Mouse (Mus musculus): ENCODE results near the gene Fam20c. TPM values are rescaled to one million over a fixed set of nuclear protein-coding genes. Genes with fewer than 3 reads are reported as not detected.

The Fam20c gene
- polyA plus RNA-seq, 1 experiment from 2014 or later = 4.3 TPM

GRCm38 (mm10) chr5:138833406-138833805, 79.1 kb downstream of the Fam20c start:
- H3K4me1 ChIP-seq = peaks cover 11% of the 10 kb centered on the region
- no peak overlapping the region for H3K27ac ChIP-seq
- no peak overlapping the region for H3K4me2 ChIP-seq (replicated peaks)
- no peak overlapping the region for H3K4me3 ChIP-seq
- no peak overlapping the region for H3K9ac ChIP-seq
- no peaks in the 10 kb centered on the region for H3K27me3 ChIP-seq
- no peaks in the 10 kb centered on the region for H3K36me3 ChIP-seq
- 18% methylated on average over 6 of the region's 6 CpGs for WGBS
- H3K9me3 ChIP-seq = 0 out of 2 replicates have a peak, but pooled peaks cover 3% of the 10 kb centered on the region
- no peak for ATAC-seq (ENCODE audit: low FRiP score, low read depth)

- H3K9ac ChIP-seq = no peak overlapping the region
- no peak overlapping the region for H3K4me3 ChIP-seq
- H3K4me2 ChIP-seq (replicated peaks) = no peak overlapping the region
- no peaks in the 10 kb centered on the region for H3K27me3 ChIP-seq
- no peak for ATAC-seq (ENCODE audit: low FRiP score, low read depth)
- WGBS = 81% methylated on average over 3 of the region's 3 CpGs
- H3K27ac ChIP-seq = no peak overlapping the region
- no peaks in the 10 kb centered on the region for H3K36me3 ChIP-seq
- 0 out of 2 replicates have a peak, but pooled peaks cover 3% of the 10 kb centered on the region for H3K9me3 ChIP-seq
- H3K4me1 ChIP-seq = peaks cover 8% of the 10 kb centered on the region
Observed at GRCm38 (mm10) chr5:138834910-138835309, 80.6 kb downstream of the Fam20c start.

GRCm38 (mm10) chr5:138840981-138841380, 86.7 kb downstream of the Fam20c start:
- H3K9me3 ChIP-seq = 0 out of 2 replicates have a peak, but pooled peaks cover 3% of the 10 kb centered on the region
- no peak overlapping the region for H3K27ac ChIP-seq
- ATAC-seq (ENCODE audit: low FRiP score, low read depth) = no peak
- no peak overlapping the region for H3K4me2 ChIP-seq (replicated peaks)
- no peak overlapping the region for H3K4me3 ChIP-seq
- peaks cover 2% of the 10 kb centered on the region; the same call in 1 of the 2 replicates for H3K27me3 ChIP-seq
- no peak overlapping the region for H3K9ac ChIP-seq
- 0 out of 2 replicates have a peak, but pooled peaks cover 3% of the 10 kb centered on the region for H3K4me1 ChIP-seq
- 86% methylated on average over 4 of the region's 4 CpGs for WGBS
- H3K36me3 ChIP-seq = no peaks in the 10 kb centered on the region

- no peak overlapping the region for H3K4me3 ChIP-seq
- peaks cover 6% of the 10 kb centered on the region; the same call in 1 of the 2 replicates for H3K27me3 ChIP-seq
- 66% methylated on average over 9 of the region's 9 CpGs for WGBS
- peaks cover 7% of the 10 kb centered on the region; the same call in 1 of the 2 replicates for H3K4me1 ChIP-seq
- no peak overlapping the region for H3K27ac ChIP-seq
- no peak for ATAC-seq (ENCODE audit: low FRiP score, low read depth)
- no peak overlapping the region for H3K9ac ChIP-seq
- no peaks in the 10 kb centered on the region for H3K9me3 ChIP-seq
- no peaks in the 10 kb centered on the region for H3K36me3 ChIP-seq
- H3K4me2 ChIP-seq (replicated peaks) = no peak overlapping the region
Observed at GRCm38 (mm10) chr5:138843168-138843824, 89.0 kb downstream of the Fam20c start.

- H3K4me2 ChIP-seq (replicated peaks) = no peak overlapping the region
- H3K9ac ChIP-seq = no peak overlapping the region
- no peak overlapping the region for H3K4me3 ChIP-seq
- H3K9me3 ChIP-seq = no peaks in the 10 kb centered on the region
- H3K27ac ChIP-seq = no peak overlapping the region
- H3K36me3 ChIP-seq = no peaks in the 10 kb centered on the region
- ATAC-seq (ENCODE audit: low FRiP score, low read depth) = no peak
- peaks cover 14% of the 10 kb centered on the region for H3K4me1 ChIP-seq
- peaks cover 15% of the 10 kb centered on the region; the same call in 1 of the 2 replicates for H3K27me3 ChIP-seq
- WGBS = 25% methylated on average over 4 of the region's 4 CpGs
Observed at GRCm38 (mm10) chr5:138846506-138846905, 92.2 kb downstream of the Fam20c start.

- H3K27ac ChIP-seq = no peak overlapping the region
- H3K9me3 ChIP-seq = no peaks in the 10 kb centered on the region
- ATAC-seq (ENCODE audit: low FRiP score, low read depth) = peak; percentile 51; the same call in 1 of the 2 replicates
- H3K4me1 ChIP-seq = peaks cover 11% of the 10 kb centered on the region
- H3K4me2 ChIP-seq (replicated peaks) = peak overlapping the region; percentile 31
- H3K36me3 ChIP-seq = no peaks in the 10 kb centered on the region
- no peak overlapping the region for H3K9ac ChIP-seq
- H3K27me3 ChIP-seq = peaks cover 15% of the 10 kb centered on the region; the same call in 1 of the 2 replicates
- no peak overlapping the region for H3K4me3 ChIP-seq
- WGBS = 5% methylated on average over 7 of the region's 7 CpGs
Observed at GRCm38 (mm10) chr5:138848102-138848501, 93.8 kb downstream of the Fam20c start.

- H3K27ac ChIP-seq = no peak overlapping the region
- H3K9me3 ChIP-seq = no peaks in the 10 kb centered on the region
- no peak overlapping the region for H3K9ac ChIP-seq
- peaks cover 15% of the 10 kb centered on the region; the same call in 1 of the 2 replicates for H3K27me3 ChIP-seq
- H3K4me2 ChIP-seq (replicated peaks) = no peak overlapping the region
- 58% methylated on average over 23 of the region's 23 CpGs for WGBS
- no peak overlapping the region for H3K4me3 ChIP-seq
- H3K36me3 ChIP-seq = no peaks in the 10 kb centered on the region
- no peak for ATAC-seq (ENCODE audit: low FRiP score, low read depth)
- H3K4me1 ChIP-seq = peaks cover 11% of the 10 kb centered on the region
Observed at GRCm38 (mm10) chr5:138849682-138850461, 95.6 kb downstream of the Fam20c start.

GRCm38 (mm10) chr5:138850462-138850844, 96.1 kb downstream of the Fam20c start:
- Histone ChIP-seq H3K4me2 (replicated peaks) (no peak overlapping the region), H3K4me3 (no peak overlapping the region), H3K27ac (no peak overlapping the region), H3K4me1 (peaks cover 11% of the 10 kb centered on the region), H3K36me3 (no peaks in the 10 kb centered on the region), H3K9me3 (no peaks in the 10 kb centered on the region), H3K27me3 (peaks cover 15% of the 10 kb centered on the region; the same call in 1 of the 2 replicates), H3K9ac (no peak overlapping the region)
- ATAC-seq (ENCODE audit: low FRiP score, low read depth) = no peak
- 80% methylated on average over 5 of the region's 5 CpGs for WGBS

- Histone ChIP-seq H3K9ac (no peak overlapping the region), H3K27me3 (peaks cover 12% of the 10 kb centered on the region; the same call in 1 of the 2 replicates), H3K4me3 (no peak overlapping the region), H3K27ac (no peak overlapping the region), H3K4me1 (peaks cover 11% of the 10 kb centered on the region), H3K4me2 (replicated peaks) (no peak overlapping the region), H3K36me3 (no peaks in the 10 kb centered on the region), H3K9me3 (no peaks in the 10 kb centered on the region)
- WGBS = 89% methylated on average over 5 of the region's 5 CpGs
- ATAC-seq (ENCODE audit: low FRiP score, low read depth) = no peak
Observed at GRCm38 (mm10) chr5:138851296-138851780, 97.0 kb downstream of the Fam20c start.

GRCm38 (mm10) chr5:138852151-138852550, 97.8 kb downstream of the Fam20c start:
- peaks cover 9% of the 10 kb centered on the region; the same call in 1 of the 2 replicates for H3K27me3 ChIP-seq

GRCm38 (mm10) chr5:138853349-138853748, 99.0 kb downstream of the Fam20c start:
- H3K9me3 ChIP-seq = no peaks in the 10 kb centered on the region
- peaks cover 9% of the 10 kb centered on the region; the same call in 1 of the 2 replicates for H3K27me3 ChIP-seq
- H3K4me2 ChIP-seq (replicated peaks) = no peak overlapping the region
- ATAC-seq (ENCODE audit: low FRiP score, low read depth) = no peak
- H3K27ac ChIP-seq = no peak overlapping the region
- no peak overlapping the region for H3K9ac ChIP-seq
- WGBS = 70% methylated on average over 2 of the region's 2 CpGs
- no peak overlapping the region for H3K4me3 ChIP-seq
- H3K4me1 ChIP-seq = peaks cover 20% of the 10 kb centered on the region
- no peaks in the 10 kb centered on the region for H3K36me3 ChIP-seq

More at GRCm38 (mm10) chr5:138852151-138852550, 97.8 kb downstream of the Fam20c start:
- WGBS = 58% methylated on average over 4 of the region's 4 CpGs
- H3K27ac ChIP-seq = no peak overlapping the region
- no peak overlapping the region for H3K4me2 ChIP-seq (replicated peaks)
- no peaks in the 10 kb centered on the region for H3K36me3 ChIP-seq
- H3K4me3 ChIP-seq = no peak overlapping the region
- H3K4me1 ChIP-seq = peaks cover 12% of the 10 kb centered on the region
- H3K9me3 ChIP-seq = no peaks in the 10 kb centered on the region
- no peak for ATAC-seq (ENCODE audit: low FRiP score, low read depth)
- no peak overlapping the region for H3K9ac ChIP-seq
